Mouse (Mus musculus): ENCODE measurements around the gene Cacng2. TPM values are rescaled to one million over a fixed set of nuclear protein-coding genes. Genes with fewer than 3 reads are reported as not detected.

Cacng2 gene
- polyA plus RNA-seq, 1 experiment, result not detected

GRCm38 (mm10) chr15:77965117-77965528, 154.7 kb downstream of the Cacng2 start:
- TF ChIP-seq POLR2A (IDR thresholded peaks at IDR 0.05; ENCODE audit: borderline replicate concordance, extremely low read depth, low read depth, low read length), result no peak
- no peak for TF ChIP-seq CTCF (IDR thresholded peaks at IDR 0.05; ENCODE audit: insufficient read depth, low read length)
- Histone ChIP-seq H3K4me1 (ENCODE audit: control insufficient read depth, insufficient read depth, low read length) (peaks cover 4% of the 10 kb centered on the region), H3K4me3 (replicated peaks; ENCODE audit: extremely low read depth, low read depth, low read length) (no peak overlapping the region)
- no peak for DNase-seq
- 76% methylated on average over 9 of the region's 9 CpGs for WGBS

- 95% methylated on average over 5 of the region's 5 CpGs for WGBS
- TF ChIP-seq POLR2A (IDR thresholded peaks at IDR 0.05; ENCODE audit: borderline replicate concordance, extremely low read depth, low read depth, low read length) (no peak), CTCF (IDR thresholded peaks at IDR 0.05; ENCODE audit: insufficient read depth, low read length) (no peak)
- no peak for DNase-seq
- Histone ChIP-seq H3K4me3 (replicated peaks; ENCODE audit: extremely low read depth, low read depth, low read length) (no peak overlapping the region), H3K4me1 (ENCODE audit: control insufficient read depth, insufficient read depth, low read length) (no peaks in the 10 kb centered on the region)
Measured at GRCm38 (mm10) chr15:77962447-77962846, 157.4 kb downstream of the Cacng2 start.

- Histone ChIP-seq H3K4me3 (replicated peaks; ENCODE audit: extremely low read depth, low read depth, low read length) (no peak overlapping the region), H3K4me1 (ENCODE audit: control insufficient read depth, insufficient read depth, low read length) (no peaks in the 10 kb centered on the region; the same call in 1 of the 2 replicates)
- WGBS, result 91% methylated on average over 6 of the region's 6 CpGs
- DNase-seq, result no peak
- TF ChIP-seq POLR2A (IDR thresholded peaks at IDR 0.05; ENCODE audit: borderline replicate concordance, extremely low read depth, low read depth, low read length) (no peak), CTCF (IDR thresholded peaks at IDR 0.05; ENCODE audit: insufficient read depth, low read length) (no peak)
Measured at GRCm38 (mm10) chr15:77960693-77961092, 159.1 kb downstream of the Cacng2 start.

GRCm38 (mm10) chr15:77958071-77958470, 161.8 kb downstream of the Cacng2 start:
- no peak for DNase-seq
- no peak overlapping the region for H3K4me3 ChIP-seq (replicated peaks; ENCODE audit: extremely low read depth, low read depth, low read length)
- no peak for TF ChIP-seq POLR2A (IDR thresholded peaks at IDR 0.05; ENCODE audit: borderline replicate concordance, extremely low read depth, low read depth, low read length)
- H3K4me1 ChIP-seq (ENCODE audit: control insufficient read depth, insufficient read depth, low read length), result no peaks in the 10 kb centered on the region; the same call in 1 of the 2 replicates
- WGBS, result 49% methylated on average over 3 of the region's 3 CpGs

GRCm38 (mm10) chr15:77957625-77958024, 162.2 kb downstream of the Cacng2 start:
- 39% methylated on average over 5 of the region's 5 CpGs for WGBS
- DNase-seq, result no peak
- H3K4me3 ChIP-seq (replicated peaks; ENCODE audit: extremely low read depth, low read depth, low read length), result no peak overlapping the region
- TF ChIP-seq CTCF (IDR thresholded peaks at IDR 0.05; ENCODE audit: insufficient read depth, low read length), result no peak
- no peak for TF ChIP-seq POLR2A (IDR thresholded peaks at IDR 0.05; ENCODE audit: borderline replicate concordance, extremely low read depth, low read depth, low read length)
- H3K4me1 ChIP-seq (ENCODE audit: control insufficient read depth, insufficient read depth, low read length), result no peaks in the 10 kb centered on the region; the same call in 1 of the 2 replicates

GRCm38 (mm10) chr15:77956404-77956901, 163.4 kb downstream of the Cacng2 start, which contains the start of gene Foxred2:
Foxred2 (minus strand) TSS chr15:77956722.
- DNase-seq, result peak; percentile 62

GRCm38 (mm10) chr15:77955440-77956403, 164.1 kb downstream of the Cacng2 start:
- no peak for DNase-seq
- WGBS, result 12% methylated on average over 52 of the region's 52 CpGs
- no peak for TF ChIP-seq CTCF (IDR thresholded peaks at IDR 0.05; ENCODE audit: insufficient read depth, low read length)
- no peak for TF ChIP-seq POLR2A (IDR thresholded peaks at IDR 0.05; ENCODE audit: borderline replicate concordance, extremely low read depth, low read depth, low read length)
- no peaks in the 10 kb centered on the region; the same call in 1 of the 2 replicates for H3K4me1 ChIP-seq (ENCODE audit: control insufficient read depth, insufficient read depth, low read length)
- H3K4me3 ChIP-seq (replicated peaks; ENCODE audit: extremely low read depth, low read depth, low read length), result peak overlapping the region; percentile 16

More at GRCm38 (mm10) chr15:77956404-77956901, 163.4 kb downstream of the Cacng2 start, which contains the start of gene Foxred2:
- peak; percentile 7; the same call in 1 of the 2 replicates for TF ChIP-seq CTCF (IDR thresholded peaks at IDR 0.05; ENCODE audit: insufficient read depth, low read length)
- TF ChIP-seq POLR2A (IDR thresholded peaks at IDR 0.05; ENCODE audit: borderline replicate concordance, extremely low read depth, low read depth, low read length), result no peak
- Histone ChIP-seq H3K4me3 (replicated peaks; ENCODE audit: extremely low read depth, low read depth, low read length) (peak within 1 kb of the TSS; percentile 67), H3K4me1 (ENCODE audit: control insufficient read depth, insufficient read depth, low read length) (no peaks in the 10 kb centered on the region; the same call in 1 of the 2 replicates)
- under 1% methylated on average over 39 of the region's 39 CpGs for WGBS

GRCm38 (mm10) chr15:77954362-77954761, 165.5 kb downstream of the Cacng2 start:
- no peak for DNase-seq
- TF ChIP-seq CTCF (IDR thresholded peaks at IDR 0.05; ENCODE audit: insufficient read depth, low read length) (no peak), POLR2A (IDR thresholded peaks at IDR 0.05; ENCODE audit: borderline replicate concordance, extremely low read depth, low read depth, low read length) (no peak)
- Histone ChIP-seq H3K4me1 (ENCODE audit: control insufficient read depth, insufficient read depth, low read length) (no peaks in the 10 kb centered on the region; the same call in 1 of the 2 replicates), H3K4me3 (replicated peaks; ENCODE audit: extremely low read depth, low read depth, low read length) (no peak overlapping the region)
- 75% methylated on average over 2 of the region's 2 CpGs for WGBS

- Histone ChIP-seq H3K4me1 (ENCODE audit: control insufficient read depth, insufficient read depth, low read length) (no peaks in the 10 kb centered on the region; the same call in 1 of the 2 replicates), H3K4me3 (replicated peaks; ENCODE audit: extremely low read depth, low read depth, low read length) (no peak overlapping the region)
- WGBS, result 82% methylated on average over 3 of the region's 3 CpGs
- TF ChIP-seq POLR2A (IDR thresholded peaks at IDR 0.05; ENCODE audit: borderline replicate concordance, extremely low read depth, low read depth, low read length), result no peak
- no peak for TF ChIP-seq CTCF (IDR thresholded peaks at IDR 0.05; ENCODE audit: insufficient read depth, low read length)
- DNase-seq, result no peak
Measured at GRCm38 (mm10) chr15:77952921-77953320, 166.9 kb downstream of the Cacng2 start.

Data from lung, adult 2 months (tissue).